Mouse (Mus musculus): ENCODE results near the gene Pex14.

Pex14 gene

DNA sequence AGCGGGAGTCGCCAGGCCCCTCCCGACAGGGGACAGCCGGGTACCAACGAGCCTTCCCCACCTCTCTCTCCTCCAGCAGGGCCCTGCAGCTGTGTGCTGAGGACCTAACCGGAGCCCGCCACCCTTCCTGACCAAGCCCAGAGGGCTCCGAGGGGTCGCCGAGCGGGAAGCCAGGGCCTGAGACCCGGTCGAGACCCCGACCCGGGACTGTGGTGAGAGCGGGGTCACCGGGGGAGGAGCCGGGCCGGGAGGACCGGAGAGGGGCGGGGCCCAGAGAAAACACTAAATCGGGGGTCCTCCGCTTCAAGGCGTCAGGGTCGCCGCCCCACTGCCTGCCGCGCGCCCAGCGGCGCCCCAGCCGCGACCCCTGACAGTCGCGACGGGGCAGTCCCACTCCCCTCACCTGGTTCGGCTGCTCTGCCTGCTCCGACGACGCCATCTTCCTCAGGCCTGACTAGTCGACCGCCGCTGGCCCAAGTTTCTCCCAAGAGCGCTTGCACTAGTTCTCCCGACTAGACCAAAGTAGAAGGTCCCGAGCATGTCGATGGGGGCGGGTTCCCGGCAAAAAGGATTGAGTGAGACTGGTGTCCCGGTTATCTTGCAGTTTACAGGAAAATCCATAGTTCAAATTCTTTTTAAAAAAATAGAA is at the start of gene Pex14:
Gene Pex14, minus strand, starts transcription at position 508 of the 649 bp plus-strand sequence.
- in situ Hi-C loops (cut with MboI; ENCODE audit: low pct_unique_long_range_greater_than_20kb in 1 of 2, low sequenced_read_pairs in 2 of 2, unreplicated experiment in 1 of 2) = no loop called here

GRCm38 (mm10) chr4:149149196-149149595 is 49.5 kb upstream of the Pex14 start:
- in situ Hi-C loops (cut with MboI; ENCODE audit: low pct_unique_long_range_greater_than_20kb in 1 of 2, low sequenced_read_pairs in 2 of 2, unreplicated experiment in 1 of 2) = loop anchor here (10.0 kb wide), 2 partner anchors 176 to 396 kb away; no protein-coding TSS in a partner anchor

GRCm38 (mm10) chr4:149148084-149148483 is 48.4 kb upstream of the Pex14 start:
- in situ Hi-C loops (cut with MboI; ENCODE audit: low pct_unique_long_range_greater_than_20kb in 1 of 2, low sequenced_read_pairs in 2 of 2, unreplicated experiment in 1 of 2) = loop anchor here (10.0 kb wide), 2 partner anchors 177 to 397 kb away; no protein-coding TSS in a partner anchor

DNA sequence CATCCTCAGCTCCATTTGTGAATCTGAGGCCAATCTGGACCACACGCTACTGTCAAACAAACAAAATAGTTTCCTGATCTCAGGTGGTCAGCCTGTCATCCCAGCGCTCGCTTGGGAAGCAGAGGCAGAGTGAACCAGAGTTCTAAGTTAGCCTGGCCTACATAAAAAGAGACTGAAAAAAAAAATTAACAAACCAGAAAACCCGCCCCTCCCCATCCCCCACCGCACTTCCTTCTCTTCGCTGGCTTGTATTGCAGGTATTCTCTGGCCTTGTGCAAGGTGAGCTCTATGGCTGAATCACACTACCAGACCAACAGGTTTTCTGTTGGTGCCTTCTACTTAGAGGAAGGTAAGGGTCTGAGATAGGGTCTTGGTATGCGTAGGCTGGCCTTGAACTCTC is 47.9 kb upstream of the Pex14 start:
- in situ Hi-C loops (cut with MboI; ENCODE audit: low pct_unique_long_range_greater_than_20kb in 1 of 2, low sequenced_read_pairs in 2 of 2, unreplicated experiment in 1 of 2) = loop anchor here (10.0 kb wide), 2 partner anchors 177 to 397 kb away; no protein-coding TSS in a partner anchor

DNA sequence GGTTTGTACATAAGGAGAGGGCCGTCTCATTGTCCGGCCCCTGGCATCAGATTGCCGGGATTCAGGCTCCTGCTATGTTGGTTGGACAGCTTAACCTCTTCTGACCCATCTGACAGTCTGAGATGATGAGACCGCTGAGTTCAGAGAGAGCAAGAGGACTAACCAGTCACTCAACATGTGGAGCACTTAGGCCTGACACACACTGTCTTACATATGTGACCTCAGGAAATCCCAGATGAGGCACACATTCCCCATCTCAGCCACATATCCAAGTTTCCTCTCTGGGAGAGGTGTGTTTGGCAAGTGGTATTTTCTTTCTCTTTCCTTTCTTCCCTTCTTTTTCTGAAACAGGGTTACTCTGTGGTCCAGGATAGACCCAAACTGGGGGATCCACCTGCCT is 45.5 kb upstream of the Pex14 start:
- in situ Hi-C loops (cut with MboI; ENCODE audit: low pct_unique_long_range_greater_than_20kb in 1 of 2, low sequenced_read_pairs in 2 of 2, unreplicated experiment in 1 of 2) = loop anchor here (10.0 kb wide), 2 partner anchors 180 to 400 kb away; no protein-coding TSS in a partner anchor

DNA sequence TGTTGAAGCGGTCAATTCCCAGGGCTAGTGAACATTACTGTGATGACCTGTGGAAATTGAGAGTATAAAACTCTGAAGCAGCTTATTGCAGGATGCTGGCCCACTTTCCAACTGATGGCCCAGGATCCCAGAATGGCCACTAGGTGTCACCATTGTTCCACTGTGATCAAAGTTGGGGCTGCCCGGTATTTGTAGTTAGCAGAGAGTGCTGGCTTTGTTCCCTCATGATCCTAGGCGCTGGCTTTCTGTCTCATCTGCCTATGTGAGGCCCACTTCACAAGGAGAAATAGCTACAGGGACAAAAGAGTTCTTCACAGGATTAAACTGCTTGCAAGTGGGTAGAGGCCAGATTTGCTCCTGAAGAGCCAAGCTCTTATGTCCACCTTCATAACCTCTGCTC is 44.8 kb upstream of the Pex14 start:
- in situ Hi-C loops (cut with MboI; ENCODE audit: low pct_unique_long_range_greater_than_20kb in 1 of 2, low sequenced_read_pairs in 2 of 2, unreplicated experiment in 1 of 2) = loop anchor here (10.0 kb wide), 2 partner anchors 180 to 400 kb away; no protein-coding TSS in a partner anchor

DNA sequence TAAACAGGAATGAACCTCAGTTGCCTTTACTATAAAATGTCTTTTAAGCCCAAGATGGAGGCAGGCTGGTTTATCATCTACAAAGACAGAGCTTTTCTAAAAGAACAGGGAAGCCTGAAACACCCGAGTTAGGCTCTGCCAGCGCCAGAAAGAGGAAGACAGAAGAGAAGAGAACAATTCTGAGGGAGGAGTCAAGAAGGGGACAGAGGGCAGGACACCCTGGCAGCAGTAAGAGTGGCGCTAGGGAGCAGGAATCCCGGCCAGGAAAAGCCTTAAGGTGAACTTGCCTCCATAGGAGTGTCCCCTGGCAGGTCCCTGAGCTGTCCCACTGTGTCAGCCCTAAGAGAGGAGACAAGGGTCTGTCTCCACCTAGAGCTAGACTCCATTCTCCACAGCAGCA is 43.9 kb upstream of the Pex14 start:
- in situ Hi-C loops (cut with MboI; ENCODE audit: low pct_unique_long_range_greater_than_20kb in 1 of 2, low sequenced_read_pairs in 2 of 2, unreplicated experiment in 1 of 2) = loop anchor here (10.0 kb wide), 2 partner anchors 181 to 401 kb away; no protein-coding TSS in a partner anchor

GRCm38 (mm10) chr4:149138515-149138914 is 38.8 kb upstream of the Pex14 start:
- in situ Hi-C loops (cut with MboI; ENCODE audit: low pct_unique_long_range_greater_than_20kb in 1 of 2, low sequenced_read_pairs in 2 of 2, unreplicated experiment in 1 of 2) = no loop called here

DNA sequence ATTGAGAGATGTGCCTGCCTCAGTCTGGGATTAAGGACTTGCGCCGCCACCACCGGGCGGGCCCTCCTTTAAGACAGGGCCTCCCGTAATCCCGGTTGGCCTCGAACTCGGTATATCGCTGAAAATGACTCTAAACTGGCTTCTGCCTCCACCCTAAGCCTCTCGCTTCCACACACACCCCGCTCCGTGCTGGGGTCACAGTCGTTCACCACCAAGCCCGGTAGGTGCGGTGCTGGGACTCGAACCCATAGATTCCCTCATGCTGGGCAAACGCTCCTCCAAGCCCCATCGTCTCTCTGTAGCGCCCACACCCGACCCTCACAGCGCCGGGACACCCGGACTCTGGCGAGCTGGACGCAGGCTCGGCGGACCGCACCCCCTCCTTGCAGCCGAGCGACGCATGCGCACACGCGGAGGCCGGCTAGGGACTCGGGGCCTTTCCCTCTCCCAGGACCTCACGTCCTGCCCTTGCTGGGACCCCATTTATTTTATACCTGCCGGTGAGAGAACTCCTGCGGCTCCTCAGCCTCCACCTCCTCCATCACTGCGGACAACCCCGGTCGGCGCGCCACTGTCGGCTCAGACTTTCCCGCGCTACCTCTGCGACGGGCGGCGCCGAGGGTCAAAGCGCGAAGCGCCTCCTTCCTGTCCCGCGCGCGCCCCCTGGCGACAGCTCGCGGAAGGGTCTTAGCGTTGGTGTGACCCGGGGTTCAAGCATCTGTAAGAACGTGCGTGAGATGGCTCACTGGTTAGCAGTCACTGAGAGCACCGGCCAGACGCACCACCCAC is 37.5 kb upstream of the Pex14 start, which contains the start of gene Cenps:
Gene Cenps, minus strand, starts transcription at position 648 of the 789 bp plus-strand sequence.
- in situ Hi-C loops (cut with MboI; ENCODE audit: low pct_unique_long_range_greater_than_20kb in 1 of 2, low sequenced_read_pairs in 2 of 2, unreplicated experiment in 1 of 2) = no loop called here

- in situ Hi-C loops (cut with MboI; ENCODE audit: low pct_unique_long_range_greater_than_20kb in 1 of 2, low sequenced_read_pairs in 2 of 2, unreplicated experiment in 1 of 2) = no loop called here
Observed at GRCm38 (mm10) chr4:149136116-149136850, 36.6 kb upstream of the Pex14 start.

GRCm38 (mm10) chr4:149133395-149133794 is 33.7 kb upstream of the Pex14 start:
- in situ Hi-C loops (cut with MboI; ENCODE audit: low pct_unique_long_range_greater_than_20kb in 1 of 2, low sequenced_read_pairs in 2 of 2, unreplicated experiment in 1 of 2) = no loop called here

DNA sequence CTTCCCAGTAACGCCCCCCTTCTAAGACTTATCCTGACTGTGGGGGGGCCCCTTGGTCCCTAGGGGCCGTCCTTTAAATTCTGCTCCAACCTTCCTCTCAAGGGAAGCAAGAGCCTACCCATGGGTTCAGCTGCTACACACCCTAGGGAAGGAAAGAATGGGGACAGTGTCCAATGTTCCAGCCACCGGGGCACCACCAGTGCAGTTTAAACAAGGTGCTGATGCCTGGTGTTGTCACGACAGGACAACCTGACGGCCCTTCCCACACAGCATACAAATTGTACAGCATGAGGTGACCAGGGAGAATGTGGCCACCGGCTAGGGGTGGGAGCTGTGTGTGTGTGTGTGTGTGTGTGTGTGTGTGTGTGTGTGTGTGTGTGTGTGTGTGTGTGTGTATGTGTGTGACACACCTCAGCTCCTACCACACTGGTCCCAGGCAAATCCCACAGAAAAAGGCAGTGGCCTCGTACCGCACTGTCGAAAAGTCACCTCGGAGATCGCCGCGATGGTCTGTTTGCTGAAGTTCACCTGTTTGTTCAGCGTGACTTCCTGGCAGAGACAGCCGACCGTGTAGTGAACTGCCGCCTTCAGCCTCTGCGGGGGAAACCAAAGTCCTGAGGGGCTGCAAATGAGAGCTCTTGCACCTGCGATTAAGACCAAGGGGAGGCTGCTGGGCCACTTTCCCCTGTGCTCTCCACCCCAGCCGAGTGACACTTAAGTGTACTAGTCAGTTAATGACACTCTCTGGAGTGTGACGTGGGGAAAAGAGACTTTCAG is 32.3 kb upstream of the Pex14 start:
- in situ Hi-C loops (cut with MboI; ENCODE audit: low pct_unique_long_range_greater_than_20kb in 1 of 2, low sequenced_read_pairs in 2 of 2, unreplicated experiment in 1 of 2) = no loop called here

DNA sequence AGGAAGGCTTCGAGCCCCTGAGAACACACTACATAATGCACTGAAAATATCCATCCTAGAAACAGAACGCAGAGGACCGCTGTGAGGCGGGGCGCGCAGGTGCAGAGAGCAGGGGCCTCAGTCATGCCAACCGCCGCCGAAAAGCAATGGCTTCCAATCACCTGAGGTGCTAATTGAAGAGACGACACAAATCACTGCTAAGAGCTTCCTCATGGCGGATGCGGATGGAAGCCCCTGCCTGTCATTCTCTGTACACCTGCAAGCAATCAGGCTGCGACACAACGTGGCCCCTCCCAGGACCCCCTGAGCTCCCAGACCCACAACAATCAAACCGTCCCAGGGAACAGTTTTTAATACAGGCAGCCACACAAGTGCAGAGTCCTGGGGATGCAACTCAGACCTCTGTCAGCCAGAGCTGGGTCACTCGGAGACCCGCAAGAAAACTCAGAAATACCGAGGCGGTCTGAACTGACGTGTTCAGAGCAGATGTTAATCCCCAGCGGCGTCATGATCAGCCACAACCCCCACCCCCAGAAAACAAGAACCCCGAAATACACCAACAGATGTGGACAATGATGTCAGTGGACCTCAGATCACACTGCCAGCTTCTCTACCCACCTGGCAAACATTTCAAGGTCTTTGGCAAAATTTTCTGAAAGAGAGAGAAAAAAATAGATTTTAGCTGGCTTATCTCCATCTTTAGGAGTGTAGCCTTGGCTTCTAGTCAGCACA is 31.5 kb upstream of the Pex14 start:
- in situ Hi-C loops (cut with MboI; ENCODE audit: low pct_unique_long_range_greater_than_20kb in 1 of 2, low sequenced_read_pairs in 2 of 2, unreplicated experiment in 1 of 2) = no loop called here

GRCm38 (mm10) chr4:149128467-149128866 is 28.8 kb upstream of the Pex14 start:
- in situ Hi-C loops (cut with MboI; ENCODE audit: low pct_unique_long_range_greater_than_20kb in 1 of 2, low sequenced_read_pairs in 2 of 2, unreplicated experiment in 1 of 2) = no loop called here

- in situ Hi-C loops (cut with MboI; ENCODE audit: low pct_unique_long_range_greater_than_20kb in 1 of 2, low sequenced_read_pairs in 2 of 2, unreplicated experiment in 1 of 2) = no loop called here
Observed at GRCm38 (mm10) chr4:149126663-149127062, 27.0 kb upstream of the Pex14 start, which contains the start of gene Cort. Cort (minus strand) TSS chr4:149126763.

GRCm38 (mm10) chr4:149126115-149126509 is 26.4 kb upstream of the Pex14 start:
- in situ Hi-C loops (cut with MboI; ENCODE audit: low pct_unique_long_range_greater_than_20kb in 1 of 2, low sequenced_read_pairs in 2 of 2, unreplicated experiment in 1 of 2) = no loop called here

DNA sequence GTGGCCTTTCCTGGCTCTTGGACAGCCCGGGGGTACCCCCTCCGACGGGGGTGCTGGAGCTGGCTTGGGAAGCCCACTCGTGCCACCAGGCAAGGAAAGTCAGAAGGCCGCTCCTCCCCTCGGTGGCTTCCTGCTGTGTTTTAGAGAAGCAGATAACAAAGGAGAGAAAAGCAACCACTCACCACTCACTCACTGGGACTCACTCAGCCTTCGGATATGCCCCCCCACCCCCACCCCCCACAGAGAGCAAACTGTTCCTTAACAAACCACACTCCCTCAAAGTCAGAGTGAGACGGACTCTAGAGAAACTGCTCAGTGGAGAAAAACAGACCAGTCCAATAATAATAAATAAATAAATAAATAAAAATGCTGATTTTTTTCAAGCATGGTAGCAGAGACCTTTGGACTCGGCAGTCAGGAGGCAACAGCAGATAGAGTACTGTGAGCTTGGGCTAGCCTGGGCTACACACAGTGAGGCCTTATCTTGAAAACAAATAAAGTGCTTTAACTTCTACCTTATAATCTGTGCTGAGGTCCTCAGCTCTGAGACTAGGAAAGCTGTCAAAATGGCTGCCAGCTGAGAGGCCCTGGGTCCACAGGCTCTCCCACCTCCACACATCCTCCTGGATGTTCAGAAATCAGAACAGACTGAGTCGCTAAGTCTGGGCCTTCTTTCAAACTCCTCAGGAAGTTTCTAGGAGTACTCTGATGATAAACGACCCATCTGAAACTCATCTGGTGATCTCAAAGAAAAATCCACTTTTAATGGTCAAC is 25.9 kb upstream of the Pex14 start:
- in situ Hi-C loops (cut with MboI; ENCODE audit: low pct_unique_long_range_greater_than_20kb in 1 of 2, low sequenced_read_pairs in 2 of 2, unreplicated experiment in 1 of 2) = no loop called here
